Mouse (Mus musculus) forebrain, embryonic 12.5 days (tissue): ENCODE measurements at regions not wholly inside any gene's neighbourhood (a gene's known extent, or its start where the extent isn't known, plus 50 kb on each side); places are given as distances from the start of the nearest gene placed in this dataset.

ENCODE experiments used
- ATAC-seq: fragments of 200-750 bp; cut with Nextera tagmentation; 2 replicates; pipeline ENCODE4 v1.8.0; 2017; ENCODE audit warnings: moderate TSS enrichment; ENCODE audit not compliant: low FRiP score
- H3K27ac ChIP-seq: fragments of 300-500 bp; sonication (generic); 2 replicates; pipeline ENCODE4 v1.5.1; 2016; ENCODE audit warnings: mild to moderate bottlenecking
- H3K27me3 ChIP-seq: fragments of 300-500 bp; sonication (generic); 2 replicates; pipeline ENCODE4 v1.6.1; 2016; ENCODE audit warnings: mild to moderate bottlenecking
- H3K36me3 ChIP-seq: fragments of 300-500 bp; sonication (generic); replicated peaks from 2 replicates; pipeline ENCODE4 v1.6.1; 2016; ENCODE audit warnings: mild to moderate bottlenecking
- H3K4me1 ChIP-seq: fragments of 300-500 bp; sonication (generic); 2 replicates; pipeline ENCODE4 v1.6.1; 2016
- H3K4me2 ChIP-seq: fragments of 300-500 bp; sonication (generic); 2 replicates; pipeline ENCODE4 v1.6.1; 2016; ENCODE audit warnings: mild to moderate bottlenecking, moderate library complexity
- H3K4me3 ChIP-seq: fragments of 300-500 bp; sonication (generic); replicated peaks from 2 replicates; pipeline ENCODE4 v1.5.1; 2016; ENCODE audit warnings: mild to moderate bottlenecking
- H3K9ac ChIP-seq: fragments of 300-500 bp; sonication (generic); 2 replicates; pipeline ENCODE4 v1.6.1; 2016; ENCODE audit warnings: mild to moderate bottlenecking
- H3K9me3 ChIP-seq: fragments of 300-500 bp; sonication (generic); 2 replicates; pipeline ENCODE4 v1.6.1; 2016
- WGBS: fragments of 180-500 bp; shearing (Covaris S2); methylation state at CpG from one replicate; pipeline ENCODE4 v1.1.7; 2016; 5-methylcytosine and 5-hydroxymethylcytosine counted together

GRCm38 (mm10) chr5:42659994-42660393 lies 573.0 kb upstream of the Cpeb2 start:
- H3K36me3 ChIP-seq: no peaks in the 10 kb centered on the region
- WGBS: 63% methylated on average over 4 of the region's 4 CpGs
- H3K4me2 ChIP-seq: no peak overlapping the region
- no peak overlapping the region for H3K27ac ChIP-seq
- 0 out of 2 replicates have a peak, but pooled peaks cover 3% of the 10 kb centered on the region for H3K4me1 ChIP-seq
- H3K27me3 ChIP-seq: no peaks in the 10 kb centered on the region
- ATAC-seq: no peak
- H3K9me3 ChIP-seq: no peaks in the 10 kb centered on the region
- no peak overlapping the region for H3K4me3 ChIP-seq
- H3K9ac ChIP-seq: no peak overlapping the region

- H3K27ac ChIP-seq: no peak overlapping the region
- H3K9ac ChIP-seq: no peak overlapping the region
- H3K9me3 ChIP-seq: no peaks in the 10 kb centered on the region
- H3K36me3 ChIP-seq: no peaks in the 10 kb centered on the region
- ATAC-seq: no peak
- 81% methylated on average over 5 of the region's 5 CpGs for WGBS
- H3K4me3 ChIP-seq: no peak overlapping the region
- H3K4me1 ChIP-seq: no peaks in the 10 kb centered on the region
- H3K4me2 ChIP-seq: no peak overlapping the region
- no peaks in the 10 kb centered on the region for H3K27me3 ChIP-seq
These were observed 553.4 kb upstream of the Cpeb2 start for GRCm38 (mm10) chr5:42679617-42680016.

- no peak overlapping the region for H3K27ac ChIP-seq
These were observed 547.5 kb upstream of the Cpeb2 start for GRCm38 (mm10) chr5:42685356-42686057.

GRCm38 (mm10) chr5:42687176-42687575 lies 545.8 kb upstream of the Cpeb2 start:
- no peak overlapping the region for H3K27ac ChIP-seq
- H3K4me1 ChIP-seq: no peaks in the 10 kb centered on the region
- no peak for ATAC-seq
- H3K4me3 ChIP-seq: no peak overlapping the region
- no peaks in the 10 kb centered on the region for H3K36me3 ChIP-seq
- H3K4me2 ChIP-seq: no peak overlapping the region
- H3K9ac ChIP-seq: no peak overlapping the region
- H3K27me3 ChIP-seq: no peaks in the 10 kb centered on the region
- no peaks in the 10 kb centered on the region for H3K9me3 ChIP-seq

More at GRCm38 (mm10) chr5:42685356-42686057, 547.5 kb upstream of the Cpeb2 start:
- H3K4me3 ChIP-seq: no peak overlapping the region
- H3K36me3 ChIP-seq: no peaks in the 10 kb centered on the region
- no peaks in the 10 kb centered on the region for H3K4me1 ChIP-seq
- H3K4me2 ChIP-seq: no peak overlapping the region
- H3K9ac ChIP-seq: no peak overlapping the region
- no peaks in the 10 kb centered on the region for H3K9me3 ChIP-seq
- ATAC-seq: no peak
- WGBS: 72% methylated on average over 5 of the region's 5 CpGs
- no peaks in the 10 kb centered on the region for H3K27me3 ChIP-seq
